Mouse (Mus musculus) liver, postnatal 0 days (tissue): ENCODE measurements at regions not wholly inside any gene's neighbourhood (a gene's known extent, or its start where the extent isn't known, plus 50 kb on each side); places are given as distances from the start of the nearest gene placed in this dataset.

Source experiments
- ATAC-seq: fragments of 200-750 bp; cut with Nextera tagmentation; 2 replicates; pipeline ENCODE4 v1.8.0; 2017; ENCODE audit warnings: mild to moderate bottlenecking, moderate library complexity
- DNase-seq: peaks from one replicate; pipeline ENCODE4 v3.0.0-alpha.2; 2016
- H3K27ac ChIP-seq: fragments of 300-500 bp; sonication (generic); 2 replicates; pipeline ENCODE4 v1.5.1; 2014; ENCODE audit warnings: antibody characterized with exemption, moderate library complexity, mild to moderate bottlenecking, low read depth
- H3K27me3 ChIP-seq: fragments of 300-500 bp; sonication (generic); 2 replicates; pipeline ENCODE4 v1.6.1; 2014; ENCODE audit warnings: low read length, control low read depth, mixed read lengths; ENCODE audit not compliant: insufficient read depth
- H3K36me3 ChIP-seq: fragments of 300-500 bp; sonication (generic); replicated peaks from 2 replicates; pipeline ENCODE4 v1.6.1; 2014; ENCODE audit warnings: mild to moderate bottlenecking, control low read depth, low read length, moderate library complexity, mixed read lengths; ENCODE audit not compliant: insufficient read depth
- H3K4me1 ChIP-seq: fragments of 300-500 bp; sonication (generic); 2 replicates; pipeline ENCODE4 v1.6.1; 2014; ENCODE audit warnings: antibody characterized with exemption, mild to moderate bottlenecking, control low read depth; ENCODE audit not compliant: insufficient read depth
- H3K4me2 ChIP-seq: fragments of 300-500 bp; sonication (generic); 2 replicates; pipeline ENCODE4 v1.6.1; 2014; ENCODE audit warnings: low read depth, mild to moderate bottlenecking, low read length, moderate library complexity, mixed read lengths
- H3K4me3 ChIP-seq: fragments of 300-500 bp; sonication (generic); 2 replicates; pipeline ENCODE4 v1.5.1; 2014; ENCODE audit warnings: low read depth, low read length
- H3K9ac ChIP-seq: fragments of 300-500 bp; sonication (generic); replicated peaks from 2 replicates; pipeline ENCODE4 v1.6.1; 2014; ENCODE audit warnings: mild to moderate bottlenecking, moderate library complexity
- H3K9me3 ChIP-seq: fragments of 300-500 bp; sonication (generic); 2 replicates; pipeline ENCODE4 v1.6.1; 2016; ENCODE audit warnings: mild to moderate bottlenecking, control low read depth, low read length, mixed read lengths
- CTCF ChIP-seq: sonication (generic); IDR thresholded peaks from 2 replicates; pipeline ENCODE4 v1.5.1; 2016; ENCODE audit warnings: antibody characterized with exemption, low read depth
- EP300 ChIP-seq: IDR thresholded peaks from 2 replicates; pipeline ENCODE4 v1.6.1; 2016; ENCODE audit warnings: antibody characterized with exemption, low read depth, mild to moderate bottlenecking
- WGBS: fragments of 180-500 bp; shearing (Covaris S2); extraction: QIAGEN DNeasy Blood & Tissue Kit; methylation state at CpG from one replicate; pipeline ENCODE4 v1.1.7; 2014; ENCODE audit not compliant: insufficient replicate concordance; 5-methylcytosine and 5-hydroxymethylcytosine counted together

DNA sequence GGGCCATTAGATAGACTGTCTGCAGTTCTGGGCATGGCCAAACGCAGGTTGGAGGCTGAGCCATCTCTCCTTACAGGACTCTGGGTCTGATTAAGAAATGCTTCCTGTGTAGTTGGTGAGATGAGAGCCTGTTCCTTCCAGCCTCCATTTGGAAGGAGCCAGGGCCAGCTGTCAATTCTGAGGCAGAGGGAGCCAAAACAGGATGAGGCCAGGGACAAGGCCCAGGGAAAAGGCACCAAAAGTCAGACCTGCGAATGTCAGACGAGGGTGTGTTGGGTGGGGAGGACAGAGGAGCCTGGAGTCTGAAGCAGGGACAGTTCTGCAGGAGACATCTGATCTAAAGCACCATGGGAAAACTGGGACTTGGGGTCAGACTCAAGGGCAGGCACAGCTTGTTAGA is 335.9 kb upstream of the Trpc7 start:
- H3K4me2 ChIP-seq = no peak overlapping the region
- no peaks in the 10 kb centered on the region for H3K36me3 ChIP-seq
- 44% methylated on average over 3 of the region's 3 CpGs for WGBS
- H3K27ac ChIP-seq = no peak overlapping the region
- no peaks in the 10 kb centered on the region for H3K9me3 ChIP-seq
- H3K27me3 ChIP-seq = no peaks in the 10 kb centered on the region
- no peaks in the 10 kb centered on the region for H3K4me1 ChIP-seq
- TF ChIP-seq EP300 = no peak
- no peak for TF ChIP-seq CTCF
- H3K4me3 ChIP-seq = no peak overlapping the region
- DNase-seq (no peak), ATAC-seq (no peak)
- H3K9ac ChIP-seq = no peak overlapping the region

DNA sequence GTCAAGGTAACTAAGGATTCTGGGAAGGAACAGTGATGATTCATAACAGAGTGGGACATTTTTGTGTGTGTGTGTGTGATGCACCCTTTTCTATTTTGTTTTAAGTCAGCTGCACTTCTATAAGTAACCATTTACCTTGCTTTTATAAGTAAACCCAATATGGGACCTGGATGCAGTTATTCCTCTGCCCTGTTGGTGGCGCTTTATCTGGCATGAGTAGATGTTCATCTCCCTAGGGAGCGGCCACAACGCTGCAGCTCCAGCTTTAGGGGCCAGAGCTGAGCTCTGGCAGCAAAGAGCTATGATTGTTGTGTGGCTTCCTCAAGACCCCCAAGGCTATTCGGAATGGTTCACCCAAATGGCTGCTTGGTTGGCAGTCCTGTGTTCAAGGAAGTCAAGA is 334.5 kb upstream of the Trpc7 start:
- H3K27ac ChIP-seq = no peak overlapping the region
- no peaks in the 10 kb centered on the region for H3K4me1 ChIP-seq
- WGBS = 53% methylated on average over 4 of the region's 4 CpGs
- H3K4me3 ChIP-seq = no peak overlapping the region
- no peak for ATAC-seq
- no peak overlapping the region for H3K4me2 ChIP-seq
- H3K9ac ChIP-seq = no peak overlapping the region
- no peaks in the 10 kb centered on the region for H3K9me3 ChIP-seq
- no peaks in the 10 kb centered on the region for H3K36me3 ChIP-seq
- TF ChIP-seq CTCF (no peak), EP300 (no peak)
- no peak for DNase-seq
- H3K27me3 ChIP-seq = no peaks in the 10 kb centered on the region

DNA sequence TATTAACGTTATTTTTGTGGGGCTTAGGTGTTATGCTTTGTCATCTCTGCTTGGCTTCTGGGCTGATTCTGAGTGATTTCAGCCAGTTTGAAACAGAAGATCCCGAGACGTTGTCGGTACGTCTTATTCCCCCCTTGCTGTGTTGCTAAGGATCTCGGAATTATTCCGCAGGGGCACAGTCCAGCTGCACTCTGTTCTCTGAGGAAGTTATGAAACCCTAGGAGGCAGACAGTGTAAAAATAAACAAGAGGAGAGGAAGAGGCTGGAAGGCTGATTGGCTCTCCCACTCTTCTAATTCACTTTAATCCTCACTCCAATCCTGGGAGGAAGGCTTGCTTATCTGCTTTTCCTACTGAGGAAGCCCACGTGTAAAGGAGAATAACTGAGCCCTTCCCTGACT is 325.3 kb upstream of the Trpc7 start:
- Histone ChIP-seq H3K4me2 (no peak overlapping the region), H3K4me1 (no peaks in the 10 kb centered on the region), H3K27ac (no peak overlapping the region), H3K9me3 (no peaks in the 10 kb centered on the region), H3K9ac (no peak overlapping the region), H3K4me3 (no peak overlapping the region), H3K36me3 (no peaks in the 10 kb centered on the region), H3K27me3 (no peaks in the 10 kb centered on the region)
- no peak for TF ChIP-seq CTCF
- TF ChIP-seq EP300 = no peak
- WGBS = 66% methylated on average over 8 of the region's 8 CpGs
- DNase-seq = no peak
- no peak for ATAC-seq

DNA sequence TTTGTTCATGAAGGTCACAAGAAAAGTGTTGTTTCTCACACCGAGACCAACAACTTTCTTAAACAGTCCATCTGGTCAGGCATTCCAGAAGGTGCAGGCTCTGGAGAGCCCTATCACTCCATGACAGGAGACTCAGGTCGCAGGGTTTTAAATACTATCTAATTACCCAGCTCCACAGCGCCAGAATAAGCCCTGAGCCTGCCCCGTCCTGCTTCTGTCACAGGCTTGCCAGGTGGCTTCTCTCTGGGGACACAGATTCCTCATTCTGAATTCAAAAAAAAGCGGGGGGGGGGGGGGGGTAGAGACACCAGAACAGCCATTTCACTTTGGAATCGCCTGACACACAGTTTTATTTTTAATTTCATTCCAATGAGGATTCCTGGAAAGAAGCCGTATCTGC is 320.4 kb upstream of the Trpc7 start:
- TF ChIP-seq EP300 (no peak), CTCF (no peak)
- DNase-seq (no peak), ATAC-seq (no peak)
- no peaks in the 10 kb centered on the region for H3K36me3 ChIP-seq
- no peaks in the 10 kb centered on the region for H3K9me3 ChIP-seq
- H3K4me1 ChIP-seq = no peaks in the 10 kb centered on the region
- no peak overlapping the region for H3K4me2 ChIP-seq
- no peak overlapping the region for H3K4me3 ChIP-seq
- no peaks in the 10 kb centered on the region for H3K27me3 ChIP-seq
- H3K9ac ChIP-seq = no peak overlapping the region
- no peak overlapping the region for H3K27ac ChIP-seq
- 44% methylated on average over 7 of the region's 7 CpGs for WGBS

DNA sequence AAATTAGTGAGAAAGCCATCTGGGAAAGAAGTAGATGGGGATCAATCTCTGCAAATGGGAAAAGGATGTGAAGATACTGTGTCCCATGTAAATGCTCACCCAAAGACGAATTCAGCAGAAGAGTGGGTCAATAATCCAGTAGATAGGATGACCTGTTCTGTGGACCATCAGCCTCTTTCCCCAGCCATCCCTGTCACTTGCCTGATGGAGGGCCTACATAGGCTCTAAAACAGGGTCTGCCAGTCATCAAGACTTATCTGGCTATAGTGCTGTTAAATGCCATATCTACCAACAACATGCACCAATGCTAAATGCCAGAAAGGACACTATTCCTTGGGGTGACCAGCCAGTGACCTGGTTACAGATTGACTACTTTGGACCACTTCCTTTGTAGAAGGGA is 316.5 kb upstream of the Trpc7 start:
- Histone ChIP-seq H3K9me3 (no peaks in the 10 kb centered on the region), H3K4me2 (no peak overlapping the region), H3K9ac (no peak overlapping the region), H3K27ac (no peak overlapping the region), H3K36me3 (no peaks in the 10 kb centered on the region), H3K4me1 (no peaks in the 10 kb centered on the region), H3K4me3 (no peak overlapping the region), H3K27me3 (no peaks in the 10 kb centered on the region)
- WGBS = 36% methylated on average over 1 of the region's 1 CpGs
- no peak for DNase-seq
- TF ChIP-seq EP300 = no peak
- TF ChIP-seq CTCF = no peak
- no peak for ATAC-seq

DNA sequence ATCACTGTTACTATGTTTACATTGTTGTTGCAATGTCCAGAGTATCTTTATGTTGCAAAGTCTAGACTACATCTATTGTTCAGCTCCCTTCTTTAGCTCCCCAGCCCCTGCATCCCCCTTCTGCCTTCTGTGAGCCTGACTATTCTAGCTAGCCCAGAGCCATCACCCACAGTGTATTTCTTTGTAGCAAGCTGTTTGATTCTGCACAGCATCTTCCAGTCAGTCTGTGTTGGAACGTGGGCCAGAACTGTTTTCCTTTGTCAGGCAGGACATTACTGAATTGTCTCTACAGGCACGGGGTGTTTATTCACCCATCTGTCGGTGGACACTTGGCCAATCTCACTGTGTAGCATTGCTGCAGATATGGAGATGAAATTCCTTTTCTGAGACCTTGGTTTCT is 295.4 kb upstream of the Trpc7 start:
- no peak overlapping the region for H3K27ac ChIP-seq
- DNase-seq (no peak), ATAC-seq (no peak)
- H3K9me3 ChIP-seq = no peaks in the 10 kb centered on the region
- 60% methylated on average over 3 of the region's 3 CpGs for WGBS
- TF ChIP-seq CTCF (no peak), EP300 (no peak)
- H3K4me3 ChIP-seq = no peak overlapping the region
- H3K4me2 ChIP-seq = no peak overlapping the region
- no peaks in the 10 kb centered on the region for H3K27me3 ChIP-seq
- no peak overlapping the region for H3K9ac ChIP-seq
- no peaks in the 10 kb centered on the region for H3K36me3 ChIP-seq
- H3K4me1 ChIP-seq = no peaks in the 10 kb centered on the region

DNA sequence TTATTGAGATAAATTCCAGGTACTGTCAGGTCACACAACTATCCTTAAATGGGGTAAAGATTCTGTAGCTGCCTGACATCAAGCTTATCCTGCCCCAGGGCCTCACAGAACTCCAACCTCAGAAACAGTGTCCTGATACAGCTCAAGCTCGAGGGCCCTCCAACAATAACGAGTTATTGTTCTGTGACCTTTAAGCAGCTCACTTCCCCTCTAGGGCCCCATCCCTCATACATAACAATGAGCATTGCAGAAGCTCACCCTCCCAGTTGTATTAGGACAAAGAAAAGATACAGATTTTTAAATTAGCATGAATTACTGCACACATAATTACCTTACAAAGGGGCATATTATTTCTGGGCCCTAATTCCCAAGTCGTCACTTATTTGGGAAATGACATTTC is 293.5 kb upstream of the Trpc7 start:
- 65% methylated on average over 3 of the region's 3 CpGs for WGBS
- TF ChIP-seq CTCF = no peak
- no peak for TF ChIP-seq EP300
- H3K4me2 ChIP-seq = no peak overlapping the region
- no peaks in the 10 kb centered on the region for H3K9me3 ChIP-seq
- ATAC-seq (no peak), DNase-seq (no peak)
- no peak overlapping the region for H3K4me3 ChIP-seq
- H3K4me1 ChIP-seq = no peaks in the 10 kb centered on the region
- H3K9ac ChIP-seq = no peak overlapping the region
- H3K36me3 ChIP-seq = no peaks in the 10 kb centered on the region
- no peaks in the 10 kb centered on the region for H3K27me3 ChIP-seq
- H3K27ac ChIP-seq = no peak overlapping the region
